Mouse (Mus musculus): ENCODE results near the gene Grin2b. TPM values are rescaled to one million over a fixed set of nuclear protein-coding genes. Genes with fewer than 3 reads are reported as not detected.
A peak's percentile ranks its signal among the peaks of the same experiment; 100 is the strongest.

The Grin2b gene
- polyA plus RNA-seq, 1 experiment from 2014 or later: 3.1 TPM

DNA sequence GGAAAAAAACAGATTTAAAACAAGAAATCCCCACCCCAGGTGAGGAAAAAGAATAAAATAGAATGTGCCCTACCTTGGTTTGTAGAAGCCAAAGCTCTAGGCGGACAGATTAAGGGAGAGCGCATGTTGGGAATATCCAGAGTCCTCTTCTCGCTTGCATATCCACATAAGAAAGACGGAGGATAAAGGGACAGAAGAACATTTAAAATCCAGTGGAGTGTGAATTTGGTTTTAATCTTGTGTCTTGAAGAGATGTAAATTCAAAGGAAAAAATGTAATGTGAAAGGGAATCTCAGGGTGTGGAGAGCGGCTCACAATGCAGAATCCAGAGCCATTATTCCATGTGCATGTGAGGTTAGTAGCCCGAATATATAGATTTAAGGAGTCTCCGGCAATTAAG lies 2.0 kb downstream of the Grin2b start:
- no peak for ATAC-seq (replicated peaks; ENCODE audit: low FRiP score)
- no peak overlapping the region for H3K4me2 ChIP-seq (ENCODE audit: low read depth, low read length, severe bottlenecking)
- H3K4me1 ChIP-seq (replicated peaks; ENCODE audit: control insufficient read depth, insufficient read depth, low read length): no peaks in the 10 kb centered on the region; the same call in 1 of the 2 replicates
- 13% methylated on average over 7 of the region's 7 CpGs for WGBS
- H3K4me3 ChIP-seq (ENCODE audit: low read depth, low read length): peak overlapping the region; percentile 42; the same call in 1 of the 2 replicates
- H3K27me3 ChIP-seq (ENCODE audit: control insufficient read depth, insufficient read depth, low read length): peaks cover 16% of the 10 kb centered on the region
- no peak overlapping the region for H3K9ac ChIP-seq (ENCODE audit: low read length)
- no peak for DNase-seq (ENCODE audit: low spot score)
- no peaks in the 10 kb centered on the region for H3K36me3 ChIP-seq (ENCODE audit: control insufficient read depth, insufficient read depth, low read length)
- no peak overlapping the region for H3K27ac ChIP-seq (ENCODE audit: low read depth, low read length)
- no peaks in the 10 kb centered on the region for H3K9me3 ChIP-seq (ENCODE audit: control insufficient read depth, low read length)

DNA sequence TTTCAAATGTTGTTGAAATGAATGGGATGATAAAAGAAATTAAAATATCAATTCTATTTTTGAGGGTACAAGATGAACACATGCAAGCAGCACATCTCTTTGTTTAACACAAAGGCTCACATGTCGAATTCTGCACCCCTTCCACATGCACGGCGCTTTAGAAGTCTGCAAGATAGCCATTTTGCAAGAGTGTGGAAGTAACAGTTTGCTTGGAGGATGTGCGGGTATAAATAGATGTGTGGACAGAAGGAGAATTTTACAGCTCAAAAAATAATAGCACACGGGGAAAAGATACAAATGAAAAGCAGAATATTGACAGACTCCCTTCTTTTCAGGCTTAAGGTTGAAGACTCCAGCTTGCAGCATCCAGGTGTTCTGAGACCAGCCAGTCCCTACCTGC lies 2.9 kb downstream of the Grin2b start:
- Histone ChIP-seq H3K4me1 (replicated peaks; ENCODE audit: control insufficient read depth, insufficient read depth, low read length) (no peaks in the 10 kb centered on the region; the same call in 1 of the 2 replicates), H3K36me3 (ENCODE audit: control insufficient read depth, insufficient read depth, low read length) (no peaks in the 10 kb centered on the region), H3K27ac (ENCODE audit: low read depth, low read length) (no peak overlapping the region), H3K4me2 (ENCODE audit: low read depth, low read length, severe bottlenecking) (no peak overlapping the region), H3K9ac (ENCODE audit: low read length) (no peak overlapping the region), H3K4me3 (ENCODE audit: low read depth, low read length) (no peak overlapping the region), H3K27me3 (ENCODE audit: control insufficient read depth, insufficient read depth, low read length) (peaks cover 16% of the 10 kb centered on the region), H3K9me3 (ENCODE audit: control insufficient read depth, low read length) (no peaks in the 10 kb centered on the region)
- DNase-seq (ENCODE audit: low spot score): no peak
- no peak for ATAC-seq (replicated peaks; ENCODE audit: low FRiP score)
- WGBS: 81% methylated on average over 5 of the region's 5 CpGs

DNA sequence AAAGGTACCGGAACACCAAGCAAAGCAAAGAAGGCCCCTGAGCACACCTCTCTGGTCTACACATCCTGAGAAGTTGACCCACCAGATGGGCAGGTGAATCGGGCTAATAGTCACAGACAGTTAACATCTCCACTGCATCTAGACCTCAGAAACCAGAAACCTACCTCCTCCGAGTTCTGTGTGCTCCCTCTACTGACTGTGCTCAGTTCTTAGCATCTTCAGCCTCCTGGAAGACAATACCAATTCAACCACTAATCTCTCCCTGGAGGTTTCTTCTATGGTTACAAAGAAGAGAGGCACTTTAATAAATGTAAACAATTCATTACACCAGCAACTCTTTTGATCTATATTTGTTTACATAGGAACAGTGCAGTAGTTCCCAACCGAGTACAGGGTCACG lies 6.0 kb downstream of the Grin2b start:
- no peak for DNase-seq (ENCODE audit: low spot score)
- H3K4me2 ChIP-seq (ENCODE audit: low read depth, low read length, severe bottlenecking): no peak overlapping the region
- H3K27ac ChIP-seq (ENCODE audit: low read depth, low read length): no peak overlapping the region
- peaks cover 13% of the 10 kb centered on the region for H3K27me3 ChIP-seq (ENCODE audit: control insufficient read depth, insufficient read depth, low read length)
- WGBS: 78% methylated on average over 5 of the region's 5 CpGs
- H3K4me1 ChIP-seq (replicated peaks; ENCODE audit: control insufficient read depth, insufficient read depth, low read length): no peaks in the 10 kb centered on the region; the same call in 1 of the 2 replicates
- H3K9ac ChIP-seq (ENCODE audit: low read length): no peak overlapping the region
- H3K4me3 ChIP-seq (ENCODE audit: low read depth, low read length): no peak overlapping the region
- H3K9me3 ChIP-seq (ENCODE audit: control insufficient read depth, low read length): no peaks in the 10 kb centered on the region
- ATAC-seq (replicated peaks; ENCODE audit: low FRiP score): no peak
- H3K36me3 ChIP-seq (ENCODE audit: control insufficient read depth, insufficient read depth, low read length): no peaks in the 10 kb centered on the region

DNA sequence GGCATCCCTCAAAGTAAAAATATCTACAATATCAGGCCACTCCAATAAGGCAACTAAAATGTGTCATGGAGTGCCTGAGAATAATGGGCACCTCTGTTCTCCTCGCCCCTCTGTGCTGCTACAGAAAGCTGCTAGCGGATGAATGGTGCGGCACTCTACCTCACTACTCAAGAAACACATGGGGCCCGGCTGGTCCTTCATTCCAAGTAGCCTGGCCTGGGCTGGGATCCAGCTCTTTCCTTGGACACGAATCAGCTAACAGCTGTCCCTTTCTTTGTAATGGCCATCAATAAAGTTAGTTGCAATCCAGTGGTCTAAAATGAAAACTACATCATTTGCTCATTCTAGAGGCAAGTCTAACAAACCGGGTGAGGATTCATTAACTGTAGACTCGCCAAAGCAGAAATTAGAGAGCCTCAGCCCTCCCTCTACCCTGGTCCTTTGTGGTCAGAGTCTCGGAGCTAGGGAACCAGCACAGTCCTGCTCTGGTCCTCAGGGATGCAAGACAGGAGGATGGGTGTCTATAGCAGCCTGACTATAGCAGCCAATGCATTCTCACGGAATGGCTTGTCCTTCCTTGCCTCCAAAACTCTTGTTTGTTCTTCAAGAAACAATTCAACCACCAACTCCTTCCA lies 7.8 kb downstream of the Grin2b start:
- DNase-seq (ENCODE audit: low spot score) (no peak), ATAC-seq (replicated peaks; ENCODE audit: low FRiP score) (no peak)
- no peaks in the 10 kb centered on the region for H3K9me3 ChIP-seq (ENCODE audit: control insufficient read depth, low read length)
- peaks cover 1% of the 10 kb centered on the region; the same call in 1 of the 2 replicates for H3K27me3 ChIP-seq (ENCODE audit: control insufficient read depth, insufficient read depth, low read length)
- no peak overlapping the region for H3K27ac ChIP-seq (ENCODE audit: low read depth, low read length)
- H3K36me3 ChIP-seq (ENCODE audit: control insufficient read depth, insufficient read depth, low read length): no peaks in the 10 kb centered on the region
- no peak overlapping the region for H3K4me3 ChIP-seq (ENCODE audit: low read depth, low read length)
- H3K4me2 ChIP-seq (ENCODE audit: low read depth, low read length, severe bottlenecking): no peak overlapping the region
- H3K4me1 ChIP-seq (replicated peaks; ENCODE audit: control insufficient read depth, insufficient read depth, low read length): no peaks in the 10 kb centered on the region
- no peak overlapping the region for H3K9ac ChIP-seq (ENCODE audit: low read length)
- 83% methylated on average over 9 of the region's 9 CpGs for WGBS

DNA sequence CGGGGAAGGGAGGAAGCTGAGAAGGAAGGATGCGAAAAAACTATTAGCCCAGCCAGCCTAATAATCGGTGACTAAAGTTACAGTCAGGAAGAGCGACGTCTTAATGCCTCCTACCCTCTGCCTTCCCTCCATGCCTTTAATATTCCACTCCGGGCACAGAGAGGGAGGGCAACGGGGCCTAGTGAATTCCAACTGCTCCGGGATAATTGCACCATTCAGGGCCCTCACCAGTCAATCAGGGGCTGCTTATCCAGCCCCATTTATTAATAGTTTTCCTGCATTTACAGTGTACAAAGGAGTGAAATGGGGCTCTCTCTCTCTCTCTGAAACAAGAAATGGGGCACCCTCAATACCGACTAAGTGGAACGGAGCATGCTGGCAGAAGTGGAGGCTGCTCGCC lies 11.2 kb downstream of the Grin2b start:
- no peaks in the 10 kb centered on the region for H3K27me3 ChIP-seq (ENCODE audit: control insufficient read depth, insufficient read depth, low read length)
- H3K9ac ChIP-seq (ENCODE audit: low read length): no peak overlapping the region
- H3K36me3 ChIP-seq (ENCODE audit: control insufficient read depth, insufficient read depth, low read length): no peaks in the 10 kb centered on the region
- ATAC-seq (replicated peaks; ENCODE audit: low FRiP score) (peak; percentile 75), DNase-seq (ENCODE audit: low spot score) (no peak)
- no peak overlapping the region for H3K4me3 ChIP-seq (ENCODE audit: low read depth, low read length)
- 68% methylated on average over 11 of the region's 11 CpGs for WGBS
- no peaks in the 10 kb centered on the region for H3K4me1 ChIP-seq (replicated peaks; ENCODE audit: control insufficient read depth, insufficient read depth, low read length)
- H3K9me3 ChIP-seq (ENCODE audit: control insufficient read depth, low read length): no peaks in the 10 kb centered on the region
- no peak overlapping the region for H3K4me2 ChIP-seq (ENCODE audit: low read depth, low read length, severe bottlenecking)
- no peak overlapping the region for H3K27ac ChIP-seq (ENCODE audit: low read depth, low read length)

DNA sequence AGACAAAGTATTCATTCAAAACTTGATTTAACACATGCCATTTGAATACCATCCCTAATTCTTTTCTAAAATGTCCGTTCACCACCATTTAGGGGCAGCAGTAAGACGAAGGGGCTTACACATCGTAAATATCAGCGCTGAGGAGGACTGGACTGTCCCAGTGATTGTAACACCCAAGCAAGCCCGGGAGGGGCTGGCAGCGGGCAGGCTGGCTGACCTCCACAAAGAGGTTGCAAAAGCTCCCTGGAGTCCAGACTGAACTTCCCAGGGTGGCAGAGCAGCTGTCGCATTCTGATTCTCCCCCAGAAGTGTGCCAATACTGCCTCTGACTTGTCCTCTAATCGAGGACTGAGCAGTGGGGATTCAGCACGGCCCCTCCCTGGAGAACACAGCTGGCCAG lies 19.9 kb downstream of the Grin2b start:
- Histone ChIP-seq H3K9ac (ENCODE audit: low read length) (no peak overlapping the region), H3K4me3 (ENCODE audit: low read depth, low read length) (no peak overlapping the region), H3K9me3 (ENCODE audit: control insufficient read depth, low read length) (no peaks in the 10 kb centered on the region), H3K27ac (ENCODE audit: low read depth, low read length) (no peak overlapping the region), H3K4me1 (replicated peaks; ENCODE audit: control insufficient read depth, insufficient read depth, low read length) (no peaks in the 10 kb centered on the region), H3K27me3 (ENCODE audit: control insufficient read depth, insufficient read depth, low read length) (no peaks in the 10 kb centered on the region), H3K36me3 (ENCODE audit: control insufficient read depth, insufficient read depth, low read length) (no peaks in the 10 kb centered on the region), H3K4me2 (ENCODE audit: low read depth, low read length, severe bottlenecking) (no peak overlapping the region)
- WGBS: 78% methylated on average over 9 of the region's 9 CpGs
- ATAC-seq (replicated peaks; ENCODE audit: low FRiP score) (no peak), DNase-seq (ENCODE audit: low spot score) (no peak)

DNA sequence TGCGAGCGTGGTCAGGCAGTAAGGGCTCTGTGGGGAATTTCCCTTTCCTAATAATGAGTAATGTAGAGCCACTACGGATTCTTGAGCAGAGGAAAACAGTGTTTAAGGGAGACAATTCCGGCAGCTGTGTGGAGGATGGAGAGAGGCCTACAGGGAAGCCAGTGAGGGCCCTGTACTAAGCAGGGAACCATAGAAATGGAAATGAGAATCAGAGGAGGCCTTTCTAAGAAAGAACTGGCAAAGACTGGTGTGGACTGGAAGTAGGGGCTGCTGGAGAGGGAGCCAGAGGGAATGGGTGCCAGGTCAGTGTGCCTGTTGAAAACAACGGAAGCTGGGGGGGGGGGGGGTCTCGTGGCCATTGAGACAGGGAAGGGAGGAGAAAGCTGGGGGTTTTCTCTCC lies 23.2 kb downstream of the Grin2b start:
- no peaks in the 10 kb centered on the region for H3K36me3 ChIP-seq (ENCODE audit: control insufficient read depth, insufficient read depth, low read length)
- DNase-seq (ENCODE audit: low spot score): no peak
- 0 out of 2 replicates have a peak, but pooled peaks have one; percentile 39 for ATAC-seq (replicated peaks; ENCODE audit: low FRiP score)
- H3K9me3 ChIP-seq (ENCODE audit: control insufficient read depth, low read length): no peaks in the 10 kb centered on the region
- WGBS: 25% methylated on average over 5 of the region's 6 CpGs
- no peak overlapping the region for H3K4me2 ChIP-seq (ENCODE audit: low read depth, low read length, severe bottlenecking)
- no peaks in the 10 kb centered on the region for H3K27me3 ChIP-seq (ENCODE audit: control insufficient read depth, insufficient read depth, low read length)
- H3K4me1 ChIP-seq (replicated peaks; ENCODE audit: control insufficient read depth, insufficient read depth, low read length): no peaks in the 10 kb centered on the region
- H3K27ac ChIP-seq (ENCODE audit: low read depth, low read length): no peak overlapping the region
- no peak overlapping the region for H3K9ac ChIP-seq (ENCODE audit: low read length)
- no peak overlapping the region for H3K4me3 ChIP-seq (ENCODE audit: low read depth, low read length)

DNA sequence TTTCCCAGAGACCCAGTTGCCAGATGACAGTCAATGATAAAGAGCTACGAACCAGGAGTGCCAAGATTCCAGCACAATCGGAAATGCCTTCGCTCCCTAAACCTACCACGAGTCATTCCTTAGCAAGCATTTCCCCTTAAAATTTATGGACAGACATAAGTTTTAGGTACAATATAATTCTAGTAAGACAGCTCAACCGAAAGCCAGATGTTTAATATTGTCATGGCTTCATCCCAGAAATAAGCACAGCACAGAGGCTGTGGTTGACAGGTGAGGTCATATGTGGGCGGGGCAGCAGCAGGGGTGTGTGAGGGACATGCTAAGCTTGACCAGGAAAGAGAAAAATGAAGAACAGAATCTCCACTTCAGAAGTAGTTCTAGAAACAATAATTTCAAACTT lies 33.3 kb downstream of the Grin2b start:
- WGBS: 93% methylated on average over 6 of the region's 6 CpGs
- no peak for ATAC-seq (replicated peaks; ENCODE audit: low FRiP score)
- no peak overlapping the region for H3K4me2 ChIP-seq (ENCODE audit: low read depth, low read length, severe bottlenecking)
- no peak overlapping the region for H3K27ac ChIP-seq (ENCODE audit: low read depth, low read length)
- no peaks in the 10 kb centered on the region for H3K27me3 ChIP-seq (ENCODE audit: control insufficient read depth, insufficient read depth, low read length)
- no peaks in the 10 kb centered on the region for H3K9me3 ChIP-seq (ENCODE audit: control insufficient read depth, low read length)
- H3K4me1 ChIP-seq (replicated peaks; ENCODE audit: control insufficient read depth, insufficient read depth, low read length): no peaks in the 10 kb centered on the region
- DNase-seq (ENCODE audit: low spot score): no peak
- no peak overlapping the region for H3K9ac ChIP-seq (ENCODE audit: low read length)
- H3K4me3 ChIP-seq (ENCODE audit: low read depth, low read length): no peak overlapping the region
- H3K36me3 ChIP-seq (ENCODE audit: control insufficient read depth, insufficient read depth, low read length): no peaks in the 10 kb centered on the region

DNA sequence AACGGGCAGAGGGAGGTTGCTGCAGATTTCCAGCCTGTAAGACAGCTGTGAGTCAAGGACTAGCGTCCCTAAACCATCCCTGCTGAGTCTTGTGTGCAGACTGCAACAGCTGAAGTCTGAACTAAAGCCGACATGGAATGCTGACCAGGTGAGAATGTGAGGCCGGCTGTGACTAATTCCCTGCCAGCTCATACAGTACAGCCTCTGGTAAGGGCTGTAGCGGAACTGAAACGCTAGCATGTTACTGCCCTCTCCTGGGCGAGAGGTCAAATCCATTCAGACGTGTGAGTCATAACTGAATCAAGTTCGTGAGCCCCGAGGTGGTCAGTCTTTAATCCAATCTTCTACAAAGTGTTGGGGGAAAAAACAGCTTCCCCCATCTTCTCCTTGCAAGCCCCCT lies 42.9 kb downstream of the Grin2b start:
- H3K4me1 ChIP-seq (replicated peaks; ENCODE audit: control insufficient read depth, insufficient read depth, low read length): no peaks in the 10 kb centered on the region
- no peak overlapping the region for H3K4me2 ChIP-seq (ENCODE audit: low read depth, low read length, severe bottlenecking)
- ATAC-seq (replicated peaks; ENCODE audit: low FRiP score): no peak
- WGBS: 34% methylated on average over 10 of the region's 10 CpGs
- H3K27ac ChIP-seq (ENCODE audit: low read depth, low read length): no peak overlapping the region
- H3K36me3 ChIP-seq (ENCODE audit: control insufficient read depth, insufficient read depth, low read length): no peaks in the 10 kb centered on the region
- no peaks in the 10 kb centered on the region for H3K27me3 ChIP-seq (ENCODE audit: control insufficient read depth, insufficient read depth, low read length)
- peak; percentile 60 for DNase-seq (ENCODE audit: low spot score)
- H3K9me3 ChIP-seq (ENCODE audit: control insufficient read depth, low read length): no peaks in the 10 kb centered on the region
- H3K9ac ChIP-seq (ENCODE audit: low read length): no peak overlapping the region
- no peak overlapping the region for H3K4me3 ChIP-seq (ENCODE audit: low read depth, low read length)

All from forebrain, embryonic 11.5 days (tissue).